ENCODE assay signal across 14 mouse cellular contexts in genomic region chr19:3752621-3753239, GRCm38 (mm10).
"Had no signal": no experiment of that assay in that cellular context is flagged by ENCODE, and none has a peak within 500 bp of the region (broad histone marks: within the 10 kb centered on the region; RNA-seq: fewer than 3 reads in every experiment).

No protein-coding gene starts in this region.

- H3K4me2 ChIP-seq: liver, embryonic 11.5 days; liver, embryonic 15.5 days; midbrain, embryonic 12.5 days; neural tube, embryonic 12.5 days had no signal

- H3K9me3 ChIP-seq: limb, embryonic 10.5 days; liver, embryonic 15.5 days had no signal

- H3K4me1 ChIP-seq: limb, embryonic 10.5 days; liver, embryonic 15.5 days; midbrain, embryonic 12.5 days; neural tube, embryonic 12.5 days had no signal

- ATAC-seq: lung, postnatal 0 days had no signal

- H3K4me3 ChIP-seq: limb, embryonic 10.5 days; liver, embryonic 15.5 days; midbrain, embryonic 12.5 days; neural tube, embryonic 12.5 days had no signal

- H3K27me3 ChIP-seq: liver, embryonic 15.5 days; neural tube, embryonic 12.5 days had no signal

- H3K36me3 ChIP-seq: limb, embryonic 10.5 days; liver, embryonic 15.5 days; midbrain, embryonic 12.5 days; neural tube, embryonic 12.5 days had no signal

- DNase-seq: kidney, adult 18-20 months; kidney, postnatal 10 days; lung, adult 2 months; lung, postnatal 36 days; retina, postnatal 1 day; right cerebral cortex, postnatal 4 days; thymus, adult 18-20 months; thymus, postnatal 14 days had no signal

- H3K9ac ChIP-seq: liver, embryonic 15.5 days; midbrain, embryonic 12.5 days; neural tube, embryonic 12.5 days had no signal

- H3K27ac ChIP-seq: limb, embryonic 10.5 days; liver, embryonic 15.5 days; midbrain, embryonic 12.5 days; neural tube, embryonic 12.5 days had no signal
